Mouse (Mus musculus): ENCODE measurements around the gene Ptpn7.
"Not testable (repeated sequence)": the region's sequence is repeated elsewhere in the genome, so short reads cannot be mapped to it uniquely, and the experiment has no call there.

Gene Ptpn7

DNA sequence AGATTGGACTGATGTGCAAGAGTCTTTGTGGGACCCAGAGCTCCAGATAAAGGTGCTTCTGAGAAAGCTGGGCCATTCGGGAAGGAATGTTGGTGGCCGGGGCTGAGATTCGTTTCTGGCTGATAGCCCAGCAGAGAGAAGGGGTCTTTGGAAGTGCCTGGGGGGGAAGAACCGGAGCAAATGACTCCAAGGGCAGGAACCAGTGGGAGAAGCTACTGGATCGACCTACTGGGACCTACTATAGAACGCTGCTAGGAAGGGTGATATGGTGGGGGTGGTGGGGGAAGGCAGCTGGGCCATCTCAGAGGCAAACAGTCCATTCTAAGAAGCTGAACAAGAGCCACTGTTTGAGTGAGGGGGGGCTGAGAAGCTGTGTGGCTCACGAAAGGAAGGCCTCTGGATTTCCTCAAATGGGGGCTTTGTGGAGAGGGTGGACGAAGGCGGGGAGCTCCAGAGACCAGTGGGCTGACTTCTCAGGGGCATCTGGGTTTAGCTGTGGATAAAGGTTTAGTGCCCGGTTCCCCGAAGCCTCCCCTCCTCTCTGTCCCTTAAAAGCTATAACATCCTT lies 27.1 kb downstream of the Ptpn7 start:
- no peak for DNase-seq

- no peak for DNase-seq
These were observed 28.0 kb downstream of the Ptpn7 start for GRCm38 (mm10) chr1:135160411-135161050.

- peak; percentile 78 for DNase-seq
These were observed 30.2 kb downstream of the Ptpn7 start for GRCm38 (mm10) chr1:135162720-135163119.

GRCm38 (mm10) chr1:135167435-135167834 lies 34.9 kb downstream of the Ptpn7 start, which contains the start of gene Gpr37l1:
Gpr37l1 (minus strand) TSS chr1:135167681.
- peak; percentile 62 for DNase-seq

DNA sequence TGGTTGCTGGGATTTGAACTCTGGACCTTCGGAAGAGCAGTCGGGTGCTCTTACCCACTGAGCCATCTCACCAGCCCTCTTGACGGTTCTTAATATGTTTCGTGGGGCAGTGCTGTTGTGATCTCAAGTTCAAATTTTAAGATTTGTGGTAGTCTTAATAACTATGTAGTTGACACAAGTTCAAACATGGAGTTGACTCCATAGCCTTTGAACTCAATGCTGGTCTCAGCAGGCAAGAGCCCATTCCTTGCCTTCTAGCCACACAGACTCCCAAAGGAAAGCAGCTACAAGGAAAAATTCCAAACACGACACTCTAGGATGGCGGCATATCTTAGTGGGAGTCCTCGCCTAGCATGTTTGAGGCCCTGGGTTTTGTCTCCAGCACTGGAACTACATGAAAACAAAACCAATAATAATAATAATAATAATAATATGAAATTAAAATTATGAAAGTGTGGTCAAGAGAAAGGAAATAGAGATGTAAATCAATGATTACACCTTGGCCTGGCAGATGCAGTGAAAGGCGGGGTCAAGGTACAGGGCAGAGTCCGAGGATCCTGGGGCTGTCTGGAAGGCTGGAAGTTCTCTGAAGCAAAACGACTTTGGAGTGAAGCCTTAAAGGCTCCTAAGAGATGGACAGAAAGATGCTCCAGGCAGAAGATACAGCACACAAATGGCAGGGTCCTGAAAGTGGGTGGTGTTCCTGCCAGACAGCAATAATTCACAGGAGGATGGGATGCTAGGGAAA lies 36.1 kb downstream of the Ptpn7 start:
- no peak for DNase-seq

GRCm38 (mm10) chr1:135169556-135170224 lies 37.2 kb downstream of the Ptpn7 start:
- DNase-seq = no peak

- no peak for DNase-seq
These were observed 37.8 kb downstream of the Ptpn7 start for GRCm38 (mm10) chr1:135170299-135170698.

GRCm38 (mm10) chr1:135171202-135171601 lies 38.7 kb downstream of the Ptpn7 start:
- DNase-seq = no peak

- peak; percentile 73 for DNase-seq
These were observed 39.5 kb downstream of the Ptpn7 start for GRCm38 (mm10) chr1:135171984-135172383.

GRCm38 (mm10) chr1:135173311-135173710 lies 40.8 kb downstream of the Ptpn7 start:
- DNase-seq = no peak

DNA sequence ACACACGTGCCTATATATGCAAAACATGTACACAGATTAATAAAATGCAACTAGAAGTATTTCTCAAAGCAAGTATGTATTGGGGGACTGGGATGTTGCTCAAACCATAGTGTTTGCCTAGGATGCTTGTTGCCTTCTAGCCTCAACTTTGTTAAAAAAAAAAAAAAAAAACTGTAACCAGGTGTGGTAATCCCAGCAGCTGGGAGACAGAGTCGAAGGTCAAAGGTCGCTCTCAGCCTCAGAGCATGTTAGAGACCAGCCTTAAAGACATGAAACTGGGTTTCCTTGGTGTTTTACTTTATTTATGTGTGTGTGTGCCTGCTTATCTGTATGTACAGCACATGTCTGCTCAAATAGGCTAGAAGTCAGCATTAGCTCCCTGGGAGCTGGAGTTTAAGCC lies 42.7 kb downstream of the Ptpn7 start:
- no peak for DNase-seq

DNA sequence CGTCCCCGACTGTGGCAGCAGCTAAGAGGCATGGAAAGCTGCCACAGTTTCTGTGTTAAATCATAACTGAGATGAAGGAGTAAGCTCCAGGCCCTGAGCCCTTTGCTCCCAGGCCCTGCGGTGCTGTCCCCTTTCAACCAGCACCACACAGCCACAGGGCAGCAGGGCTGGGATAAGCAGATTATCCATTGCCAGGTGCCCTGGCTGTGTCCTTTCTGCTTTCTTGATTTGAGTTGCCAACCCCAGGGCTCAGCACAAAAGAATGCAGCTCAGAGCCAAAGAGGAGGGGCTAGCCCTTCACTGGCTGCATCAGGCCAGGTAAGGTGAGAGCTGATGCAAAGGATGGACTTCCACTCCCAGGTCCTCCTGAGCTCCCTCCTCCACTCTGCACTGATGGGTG lies 45.2 kb downstream of the Ptpn7 start:
- no peak for DNase-seq

DNA sequence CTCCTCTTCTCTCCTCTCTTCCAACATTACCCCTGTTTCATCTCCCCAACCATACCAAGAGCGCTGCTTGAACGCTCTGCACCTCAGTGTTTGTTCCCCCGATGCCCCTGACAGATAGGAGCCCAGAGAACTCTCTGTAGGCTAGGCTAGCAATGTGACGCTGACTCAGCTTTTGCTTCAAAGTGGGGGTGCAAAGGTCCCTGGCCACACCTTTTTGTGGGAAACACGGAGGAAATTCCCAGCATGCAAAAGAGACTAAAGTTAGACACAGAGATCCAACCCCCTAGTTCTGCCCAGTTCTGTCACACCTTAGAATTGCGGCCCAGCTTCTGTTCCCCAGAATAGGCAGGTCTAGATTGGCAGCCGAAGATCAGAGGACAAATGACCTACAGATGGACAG lies 46.4 kb downstream of the Ptpn7 start:
- no peak for DNase-seq

GRCm38 (mm10) chr1:135180830-135181229 lies 48.3 kb downstream of the Ptpn7 start:
- DNase-seq = no peak

DNA sequence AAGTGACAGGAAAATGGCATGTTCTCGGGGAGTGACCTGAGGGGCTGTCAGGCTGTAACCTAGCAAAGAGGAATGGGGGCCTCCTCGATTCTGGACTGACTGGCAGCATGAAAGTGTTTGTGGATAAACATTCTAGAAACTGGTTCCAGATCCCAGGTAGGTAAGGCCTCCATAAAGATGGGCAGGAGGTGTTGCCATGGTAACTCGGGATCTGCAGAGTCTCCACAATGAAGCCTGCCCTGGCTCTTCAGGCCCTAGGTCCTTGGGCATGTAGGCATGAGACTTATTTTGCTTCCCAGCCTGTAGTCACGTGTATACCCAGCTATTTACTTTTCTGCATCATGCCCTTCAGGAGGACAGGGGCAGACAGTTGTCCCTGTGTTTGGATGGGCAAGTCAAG lies 48.8 kb downstream of the Ptpn7 start:
- DNase-seq = no peak

DNA sequence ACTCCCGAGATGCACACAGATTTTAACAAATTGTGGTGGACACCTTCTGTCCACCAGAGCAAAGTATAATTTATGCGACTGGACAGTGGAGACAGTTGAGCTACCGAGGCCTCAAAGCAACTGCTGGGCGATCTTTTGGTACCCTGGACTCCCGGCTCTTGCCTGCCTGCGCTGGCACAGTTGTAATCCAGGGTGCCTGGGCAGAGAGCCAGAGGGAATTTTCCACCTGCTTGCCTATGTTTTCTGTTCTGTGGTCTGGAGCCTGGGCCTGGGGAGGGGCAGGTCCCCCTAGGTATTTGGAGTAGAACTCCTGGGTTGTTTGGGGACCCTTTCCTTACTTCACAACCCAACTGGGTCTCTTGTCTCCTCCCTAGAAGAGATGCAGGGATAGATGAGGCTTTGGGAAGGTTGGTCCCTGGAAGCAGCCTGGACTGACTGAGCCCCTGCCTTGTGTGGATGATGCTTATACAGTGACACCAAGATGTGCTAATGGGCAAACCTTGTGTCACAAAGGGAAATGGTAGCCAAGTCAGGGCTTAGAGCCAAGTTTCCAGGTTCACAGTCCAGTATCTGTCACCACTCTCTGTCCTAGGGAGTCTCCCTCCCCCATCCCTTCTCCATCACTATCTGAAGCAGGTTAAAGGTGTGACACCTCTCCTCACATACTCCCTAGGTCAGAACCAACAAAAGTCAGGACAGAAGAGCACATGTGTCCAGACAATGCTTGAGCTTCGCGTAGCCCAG lies 49.6 kb downstream of the Ptpn7 start:
- no peak for DNase-seq

- no peak for DNase-seq
These were observed 50.5 kb downstream of the Ptpn7 start for GRCm38 (mm10) chr1:135182975-135183374.

GRCm38 (mm10) chr1:135183448-135183847 lies 50.9 kb downstream of the Ptpn7 start:
- no peak for DNase-seq

GRCm38 (mm10) chr1:135183941-135184570 lies 51.6 kb downstream of the Ptpn7 start:
- no peak for DNase-seq

GRCm38 (mm10) chr1:135185936-135186335 lies 53.4 kb downstream of the Ptpn7 start:
- no peak for DNase-seq

DNA sequence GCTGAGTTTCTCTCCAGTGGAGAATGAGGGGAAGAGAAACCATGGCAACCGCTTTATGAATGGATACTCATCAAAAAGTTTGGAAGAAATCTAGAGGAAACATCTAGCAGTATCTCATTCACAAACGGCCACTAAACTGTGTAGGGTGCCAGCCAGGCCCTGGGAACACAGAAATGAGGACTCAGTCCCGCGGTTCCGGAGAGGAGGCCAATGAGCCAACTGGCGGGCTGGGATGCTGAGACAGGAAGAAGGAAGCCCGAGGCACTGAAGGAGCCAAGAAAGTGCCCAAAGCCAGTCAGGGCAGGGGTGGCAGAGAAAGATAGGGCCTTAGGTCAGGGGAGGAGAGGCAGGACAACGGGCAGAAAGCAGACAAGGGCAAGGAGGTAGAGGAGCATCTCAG lies 53.9 kb downstream of the Ptpn7 start:
- no peak for DNase-seq

DNA sequence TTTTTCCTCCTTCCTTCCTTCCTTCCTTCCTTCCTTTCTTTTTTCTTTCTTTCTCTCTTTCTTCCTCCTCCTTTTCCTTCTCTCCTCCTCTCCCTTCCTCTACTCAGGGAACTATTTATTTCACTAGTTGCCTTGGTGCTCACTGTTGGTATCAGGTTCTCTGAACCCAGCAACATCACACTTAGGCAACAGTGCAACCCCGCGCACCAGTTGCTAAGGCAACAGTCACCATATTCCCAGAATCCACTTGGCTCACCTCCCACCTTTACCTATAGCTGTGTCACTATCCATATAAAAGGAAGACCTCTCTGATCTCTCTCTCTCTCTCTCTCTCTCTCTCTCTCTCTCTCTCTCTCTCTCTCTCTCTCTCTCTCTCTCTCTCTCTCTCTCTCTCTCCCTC lies 54.5 kb downstream of the Ptpn7 start:
- DNase-seq = not testable (repeated sequence)
